Mouse (Mus musculus): ENCODE measurements around the gene Spi1.

Gene Spi1

GRCm38 (mm10) chr2:91068162-91068871 lies 13.9 kb upstream of the Spi1 start:
- no peak for DNase-seq (ENCODE audit: low spot score)

- DNase-seq (ENCODE audit: low spot score), result no peak
These were observed 13.4 kb upstream of the Spi1 start for GRCm38 (mm10) chr2:91068872-91069165.

GRCm38 (mm10) chr2:91069306-91070000 lies 12.7 kb upstream of the Spi1 start:
- DNase-seq (ENCODE audit: low spot score), result no peak

GRCm38 (mm10) chr2:91070076-91070800 lies 12.0 kb upstream of the Spi1 start, which contains the start of gene Slc39a13:
Gene Slc39a13 (minus strand): TSS chr2:91070417.
- DNase-seq (ENCODE audit: low spot score), result peak; percentile 99

- DNase-seq (ENCODE audit: low spot score), result no peak
These were observed 11.1 kb upstream of the Spi1 start for GRCm38 (mm10) chr2:91071059-91071458.

GRCm38 (mm10) chr2:91072092-91072491 lies 10.1 kb upstream of the Spi1 start:
- no peak for DNase-seq (ENCODE audit: low spot score)

GRCm38 (mm10) chr2:91077957-91078313 lies 4.3 kb upstream of the Spi1 start:
- no peak for DNase-seq (ENCODE audit: low spot score)

GRCm38 (mm10) chr2:91078314-91079025 lies 3.7 kb upstream of the Spi1 start:
- no peak for DNase-seq (ENCODE audit: low spot score)

GRCm38 (mm10) chr2:91079026-91079384 lies 3.2 kb upstream of the Spi1 start:
- DNase-seq (ENCODE audit: low spot score), result no peak

- no peak for DNase-seq (ENCODE audit: low spot score)
These were observed 1.2 kb upstream of the Spi1 start for GRCm38 (mm10) chr2:91080784-91081513.

- DNase-seq (ENCODE audit: low spot score), result no peak
These were observed 654 bp downstream of the Spi1 start for GRCm38 (mm10) chr2:91082844-91083243.

GRCm38 (mm10) chr2:91083366-91083940 lies 1.3 kb downstream of the Spi1 start:
- no peak for DNase-seq (ENCODE audit: low spot score)

- DNase-seq (ENCODE audit: low spot score), result no peak
These were observed 2.1 kb downstream of the Spi1 start for GRCm38 (mm10) chr2:91084179-91084820.

GRCm38 (mm10) chr2:91085494-91086391 lies 3.6 kb downstream of the Spi1 start:
- DNase-seq (ENCODE audit: low spot score), result no peak

- DNase-seq (ENCODE audit: low spot score), result no peak
These were observed 4.4 kb downstream of the Spi1 start for GRCm38 (mm10) chr2:91086392-91087237.

- no peak for DNase-seq (ENCODE audit: low spot score)
These were observed 5.3 kb downstream of the Spi1 start for GRCm38 (mm10) chr2:91087453-91087852.

- DNase-seq (ENCODE audit: low spot score), result no peak
These were observed 6.8 kb downstream of the Spi1 start for GRCm38 (mm10) chr2:91088987-91089386.

- DNase-seq (ENCODE audit: low spot score), result no peak
These were observed 8.0 kb downstream of the Spi1 start for GRCm38 (mm10) chr2:91090208-91090607.

GRCm38 (mm10) chr2:91090827-91091226 lies 8.6 kb downstream of the Spi1 start:
- no peak for DNase-seq (ENCODE audit: low spot score)

Measured in ovary, postnatal 14 days (tissue).